Mouse (Mus musculus) macrophage (primary cell): ENCODE results near the gene Ing4. TPM values are rescaled to one million over a fixed set of nuclear protein-coding genes. Genes with fewer than 3 reads are reported as not detected.
"Not testable (repeated sequence)": the region's sequence is repeated elsewhere in the genome, so short reads cannot be mapped to it uniquely, and the experiment has no call there.

Source experiments
- H3K27ac ChIP-seq: fragments of 350-480 bp; formaldehyde crosslinking; 2 replicates; pipeline ENCODE4 v1.9.0; 2021
- H3K36me3 ChIP-seq: fragments of 350-480 bp; formaldehyde crosslinking; 2 replicates; pipeline ENCODE4 v1.9.0; 2021; ENCODE audit errors: inconsistent target
- H3K4me3 ChIP-seq: fragments of 350-480 bp; formaldehyde crosslinking; 2 replicates; pipeline ENCODE4 v1.9.0; 2021; ENCODE audit errors: inconsistent target
- H3K79me2 ChIP-seq: fragments of 350-480 bp; formaldehyde crosslinking; 2 replicates; pipeline ENCODE4 v1.9.0; 2021; ENCODE audit errors: inconsistent target
- WGBS: methylation state at CpG from one replicate; pipeline ENCODE4 v1.1.7; 2026; ENCODE audit warnings: inconsistent platforms; ENCODE audit not compliant: missing documents; 5-methylcytosine and 5-hydroxymethylcytosine counted together
- polyA plus RNA-seq: library from polyadenylated mRNA; stranded (reverse); fragments of 250-400 nt; gene quantifications from 3 replicates; pipeline ENCODE4 v1.2.4, GENCODE M21; 2018; ENCODE audit warnings: inconsistent platforms

Ing4 gene
- polyA plus RNA-seq, 1 experiment from 2014 or later: 57.5 TPM

GRCm38 (mm10) chr6:125063906-125064305 lies 24.3 kb downstream of the Ing4 start:
- no peak overlapping the region for H3K27ac ChIP-seq
- 95% methylated on average over 6 of the region's 6 CpGs for WGBS
- H3K79me2 ChIP-seq: no peaks in the 10 kb centered on the region
- H3K4me3 ChIP-seq: no peak overlapping the region
- no peaks in the 10 kb centered on the region for H3K36me3 ChIP-seq

GRCm38 (mm10) chr6:125065223-125065622 lies 25.7 kb downstream of the Ing4 start:
- H3K4me3 ChIP-seq, H3K36me3 ChIP-seq, H3K79me2 ChIP-seq, H3K27ac ChIP-seq: not testable (repeated sequence)
- WGBS: no CpG with 5 or more reads among the region's 1 CpGs

GRCm38 (mm10) chr6:125067571-125067995 lies 28.0 kb downstream of the Ing4 start, which contains the start of gene Lpar5:
Gene Lpar5 (plus strand): TSS chr6:125067920.
- 95% methylated on average over 6 of the region's 8 CpGs for WGBS
- no peak within 1 kb of the TSS for H3K4me3 ChIP-seq
- H3K79me2 ChIP-seq: peaks cover 3% of the 10 kb centered on the region
- no peaks in the 10 kb centered on the region for H3K36me3 ChIP-seq
- H3K27ac ChIP-seq: no peak within 1 kb of the TSS

- Histone ChIP-seq H3K79me2 (peaks cover 40% of the 10 kb centered on the region), H3K36me3 (no peaks in the 10 kb centered on the region; the same call in 1 of the 2 replicates), H3K27ac (peak overlapping the region; percentile 85), H3K4me3 (peak overlapping the region; percentile 42)
- WGBS: under 1% methylated on average over 18 of the region's 18 CpGs
Measured at GRCm38 (mm10) chr6:125071170-125071895, 31.8 kb downstream of the Ing4 start.

GRCm38 (mm10) chr6:125071896-125072279 lies 32.3 kb downstream of the Ing4 start:
- Histone ChIP-seq H3K79me2 (peaks cover 46% of the 10 kb centered on the region), H3K27ac (peak overlapping the region; percentile 85), H3K36me3 (no peaks in the 10 kb centered on the region; the same call in 1 of the 2 replicates), H3K4me3 (peak overlapping the region; percentile 42)
- WGBS: 0% methylated on average over 1 of the region's 2 CpGs

- H3K79me2 ChIP-seq: peaks cover 65% of the 10 kb centered on the region
- H3K4me3 ChIP-seq: no peak overlapping the region
- WGBS: 20% methylated on average over 8 of the region's 8 CpGs
- peaks cover under 1% of the 10 kb centered on the region; the same call in 1 of the 2 replicates for H3K36me3 ChIP-seq
- no peak overlapping the region for H3K27ac ChIP-seq
Measured at GRCm38 (mm10) chr6:125073825-125074224, 34.3 kb downstream of the Ing4 start.

- peaks cover 14% of the 10 kb centered on the region; the same call in 1 of the 2 replicates for H3K36me3 ChIP-seq
- H3K79me2 ChIP-seq: peaks cover 47% of the 10 kb centered on the region; the same call in 1 of the 2 replicates
- no peak overlapping the region for H3K27ac ChIP-seq
- WGBS: 93% methylated on average over 25 of the region's 25 CpGs
- no peak overlapping the region for H3K4me3 ChIP-seq
Measured at GRCm38 (mm10) chr6:125081394-125081793, 41.8 kb downstream of the Ing4 start.

GRCm38 (mm10) chr6:125081797-125082560 lies 42.4 kb downstream of the Ing4 start:
- H3K79me2 ChIP-seq: peaks cover 41% of the 10 kb centered on the region; the same call in 1 of the 2 replicates
- H3K4me3 ChIP-seq: no peak overlapping the region
- H3K36me3 ChIP-seq: peaks cover 14% of the 10 kb centered on the region; the same call in 1 of the 2 replicates
- no peak overlapping the region for H3K27ac ChIP-seq
- 93% methylated on average over 38 of the region's 45 CpGs for WGBS

GRCm38 (mm10) chr6:125082801-125083386 lies 43.3 kb downstream of the Ing4 start:
- WGBS: 67% methylated on average over 6 of the region's 7 CpGs
- Histone ChIP-seq H3K27ac (no peak overlapping the region), H3K4me3 (no peak overlapping the region), H3K79me2 (peaks cover 32% of the 10 kb centered on the region; the same call in 1 of the 2 replicates), H3K36me3 (peaks cover 14% of the 10 kb centered on the region; the same call in 1 of the 2 replicates)

GRCm38 (mm10) chr6:125084424-125084823 lies 44.9 kb downstream of the Ing4 start:
- WGBS: 9% methylated on average over 4 of the region's 4 CpGs
- H3K4me3 ChIP-seq: no peak overlapping the region
- no peak overlapping the region for H3K27ac ChIP-seq

GRCm38 (mm10) chr6:125087937-125088336 lies 48.4 kb downstream of the Ing4 start:
- 100% methylated on average over 3 of the region's 3 CpGs for WGBS

More at GRCm38 (mm10) chr6:125084424-125084823, 44.9 kb downstream of the Ing4 start:
- peaks cover 10% of the 10 kb centered on the region; the same call in 1 of the 2 replicates for H3K36me3 ChIP-seq
- peaks cover 17% of the 10 kb centered on the region; the same call in 1 of the 2 replicates for H3K79me2 ChIP-seq

GRCm38 (mm10) chr6:125088561-125089321 lies 49.2 kb downstream of the Ing4 start:
- H3K79me2 ChIP-seq: no peaks in the 10 kb centered on the region
- WGBS: 13% methylated on average over 15 of the region's 20 CpGs
- H3K36me3 ChIP-seq: no peaks in the 10 kb centered on the region
- H3K4me3 ChIP-seq: no peak overlapping the region
- peak overlapping the region; percentile 40 for H3K27ac ChIP-seq

More at GRCm38 (mm10) chr6:125087937-125088336, 48.4 kb downstream of the Ing4 start:
- no peak overlapping the region for H3K4me3 ChIP-seq
- no peaks in the 10 kb centered on the region for H3K36me3 ChIP-seq
- no peak overlapping the region for H3K27ac ChIP-seq
- no peaks in the 10 kb centered on the region for H3K79me2 ChIP-seq

GRCm38 (mm10) chr6:125089521-125090321 lies 50.2 kb downstream of the Ing4 start:
- WGBS: 22% methylated on average over 13 of the region's 15 CpGs
- H3K79me2 ChIP-seq: no peaks in the 10 kb centered on the region
- no peaks in the 10 kb centered on the region for H3K36me3 ChIP-seq
- peak overlapping the region; percentile 40 for H3K27ac ChIP-seq
- H3K4me3 ChIP-seq: no peak overlapping the region
